Mouse (Mus musculus) lung, adult 2 months (tissue): ENCODE measurements around the gene Cyb5d1. TPM values are rescaled to one million over a fixed set of nuclear protein-coding genes. Genes with fewer than 3 reads are reported as not detected.
A peak's percentile ranks its signal among the peaks of the same experiment; 100 is the strongest.
"Not testable (repeated sequence)": the region's sequence is repeated elsewhere in the genome, so short reads cannot be mapped to it uniquely, and the experiment has no call there.

Experiments
- DNase-seq: peaks from one replicate; pipeline ENCODE4 v3.0.0; 2022
- H3K4me1 ChIP-seq: fragments of 200-500 bp; 2 replicates; pipeline ENCODE4 v1.6.1; 2011; ENCODE audit warnings: low read length; ENCODE audit not compliant: control insufficient read depth, insufficient read depth
- H3K4me3 ChIP-seq: fragments of 200-500 bp; replicated peaks from 2 replicates; pipeline ENCODE3; 2011; ENCODE audit warnings: low read depth, mild to moderate bottlenecking, control low read depth, low read length; ENCODE audit errors: extremely low read depth
- CTCF ChIP-seq: fragments of 200-500 bp; IDR thresholded peaks from 2 replicates; pipeline ENCODE4 v1.5.1; 2011; ENCODE audit warnings: mild to moderate bottlenecking, low read length, control low read depth; ENCODE audit not compliant: insufficient read depth
- POLR2A ChIP-seq: fragments of 200-500 bp; IDR thresholded peaks from 2 replicates; pipeline ENCODE4 v1.6.1; 2011; ENCODE audit warnings: low read depth, mild to moderate bottlenecking, control low read depth, low read length, borderline replicate concordance; ENCODE audit errors: extremely low read depth
- WGBS: fragments of 180-500 bp; shearing (Covaris S2); methylation state at CpG from one replicate; pipeline ENCODE4 v1.1.7; 2018; 5-methylcytosine and 5-hydroxymethylcytosine counted together
- polyA plus RNA-seq: library from polyadenylated mRNA; depleted of rRNA; stranded (reverse); fragments of >200 nt; gene quantifications from 2 replicates; pipeline ENCODE4 v1.2.3, GENCODE M21; 2012; rRNA removed

The Cyb5d1 gene
- polyA plus RNA-seq = 21.9 and 24.7 TPM in 2 replicates

DNA sequence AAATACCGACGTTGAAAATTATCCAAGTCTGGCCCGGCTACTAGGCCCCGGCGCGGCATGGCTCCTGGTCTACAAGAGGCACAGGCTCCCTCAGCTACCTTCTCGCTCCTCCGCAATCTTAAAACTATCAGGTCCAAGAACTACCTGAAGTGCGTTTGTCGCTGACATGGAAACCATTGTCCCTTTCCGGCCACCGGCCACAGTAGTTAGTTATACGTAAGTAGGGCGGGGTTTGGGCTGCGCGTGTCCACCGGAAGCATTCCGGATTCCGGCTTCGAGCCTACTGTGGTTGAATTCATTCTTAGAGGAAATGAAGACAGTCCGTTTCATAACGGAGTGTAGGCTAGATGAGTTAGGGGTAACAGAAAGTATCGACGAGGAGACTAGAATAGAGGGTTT, at the start of gene Cyb5d1, which contains the start of gene Naa38:
Gene Cyb5d1 (minus strand): TSS at position 397 of the 399 bp plus-strand sequence.
Gene Naa38 (plus strand): TSS at position 253 of the 399 bp plus-strand sequence.
- TF ChIP-seq POLR2A = peak; percentile 59; the same call in 1 of the 2 replicates
- DNase-seq = peak; percentile 87
- under 1% methylated on average over 24 of the region's 24 CpGs for WGBS
- H3K4me3 ChIP-seq = peak within 1 kb of the TSS; percentile 100
- not testable (repeated sequence) for H3K4me1 ChIP-seq

DNA sequence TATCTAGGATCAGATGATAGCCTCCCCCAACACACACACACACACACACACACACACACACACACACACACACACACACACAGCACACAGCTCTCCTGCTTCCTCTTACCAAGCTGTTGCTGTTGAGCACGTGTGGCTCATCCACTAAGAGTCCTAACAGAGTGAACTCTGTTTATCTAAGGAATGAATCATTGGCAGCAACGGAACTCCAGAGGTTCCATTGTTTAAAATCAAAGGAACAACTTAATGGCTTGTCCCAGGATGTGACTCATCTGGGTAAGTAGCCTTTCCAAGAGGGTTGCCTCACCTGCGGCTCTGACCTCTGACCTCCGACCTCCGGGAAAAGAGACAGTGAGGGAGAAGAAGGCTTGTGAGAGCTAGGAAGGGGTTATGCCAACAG, 47.9 kb upstream of the Cyb5d1 start:
- DNase-seq = peak; percentile 36
- 9% methylated on average over 5 of the region's 5 CpGs for WGBS

DNA sequence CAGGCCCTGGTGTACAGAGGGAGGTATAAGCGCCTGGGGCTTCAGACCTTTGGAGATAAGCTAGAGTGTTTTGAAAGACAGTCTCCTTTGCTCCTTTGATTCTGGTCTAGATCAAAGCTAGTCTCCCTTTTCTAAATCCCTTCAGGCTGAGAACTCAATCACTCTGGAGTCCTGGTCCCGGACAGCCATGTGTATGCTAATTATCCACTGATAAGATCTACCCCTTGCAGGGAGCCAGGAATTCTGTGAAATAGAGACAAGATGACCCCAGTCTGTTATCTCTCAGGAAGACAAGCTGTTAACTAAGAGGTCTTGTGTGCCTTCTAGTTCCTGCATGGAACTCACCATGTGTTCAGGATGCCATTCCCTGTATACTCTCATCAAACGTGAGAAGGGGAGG, 41.9 kb upstream of the Cyb5d1 start:
- Histone ChIP-seq H3K4me1 (peaks cover under 1% of the 10 kb centered on the region), H3K4me3 (no peak overlapping the region)
- no peak for DNase-seq
- WGBS = 56% methylated on average over 3 of the region's 3 CpGs
- TF ChIP-seq CTCF = no peak
- TF ChIP-seq POLR2A = no peak

More for the DNA sequence above, 47.9 kb upstream of the Cyb5d1 start:
- peaks cover 7% of the 10 kb centered on the region; the same call in 1 of the 2 replicates for H3K4me1 ChIP-seq
- no peak for TF ChIP-seq CTCF
- TF ChIP-seq POLR2A = no peak
- no peak overlapping the region for H3K4me3 ChIP-seq

DNA sequence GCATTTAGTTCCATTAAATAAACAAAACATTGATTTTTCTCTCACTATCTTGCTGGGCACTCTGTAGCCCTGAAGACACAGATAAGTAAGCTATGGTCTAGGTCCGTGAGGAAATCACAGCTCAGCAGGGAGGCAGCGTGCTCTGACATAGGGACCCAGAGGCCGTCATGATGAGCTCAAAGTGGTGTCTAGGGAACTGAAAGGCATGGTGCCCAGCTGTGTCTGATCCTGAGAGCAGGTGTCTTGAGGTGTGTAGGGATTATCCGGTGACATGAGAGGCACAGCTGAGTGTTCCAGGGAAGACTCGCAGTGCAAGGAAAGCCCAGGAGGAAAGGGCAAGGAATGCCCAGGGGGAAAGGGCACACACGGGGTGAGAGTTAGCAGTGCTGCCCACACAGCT, 37.8 kb upstream of the Cyb5d1 start:
- peaks cover 3% of the 10 kb centered on the region for H3K4me1 ChIP-seq
- no peak for DNase-seq
- WGBS = 73% methylated on average over 6 of the region's 6 CpGs
- TF ChIP-seq POLR2A (no peak), CTCF (no peak)
- no peak overlapping the region for H3K4me3 ChIP-seq

DNA sequence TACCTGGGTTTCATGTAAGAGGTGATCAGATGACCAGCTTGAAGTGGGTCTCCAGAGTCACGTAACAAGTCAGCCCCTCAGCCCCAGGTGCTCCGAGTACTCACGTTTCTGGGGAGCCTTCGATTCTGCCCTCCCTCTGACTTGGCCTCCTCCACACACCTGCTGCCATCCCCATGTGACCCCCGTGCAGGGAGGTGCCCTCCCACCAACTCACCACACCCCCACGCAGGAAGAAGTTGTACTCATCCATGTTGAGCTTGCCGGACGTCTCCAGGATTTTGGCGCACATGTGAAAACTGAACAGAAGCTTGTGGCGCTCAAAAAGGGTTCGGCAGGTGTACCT, 37.2 kb upstream of the Cyb5d1 start:
- Histone ChIP-seq H3K4me3 (no peak overlapping the region), H3K4me1 (peaks cover 3% of the 10 kb centered on the region)
- 47% methylated on average over 11 of the region's 11 CpGs for WGBS
- TF ChIP-seq CTCF (no peak), POLR2A (no peak)
- no peak for DNase-seq

DNA sequence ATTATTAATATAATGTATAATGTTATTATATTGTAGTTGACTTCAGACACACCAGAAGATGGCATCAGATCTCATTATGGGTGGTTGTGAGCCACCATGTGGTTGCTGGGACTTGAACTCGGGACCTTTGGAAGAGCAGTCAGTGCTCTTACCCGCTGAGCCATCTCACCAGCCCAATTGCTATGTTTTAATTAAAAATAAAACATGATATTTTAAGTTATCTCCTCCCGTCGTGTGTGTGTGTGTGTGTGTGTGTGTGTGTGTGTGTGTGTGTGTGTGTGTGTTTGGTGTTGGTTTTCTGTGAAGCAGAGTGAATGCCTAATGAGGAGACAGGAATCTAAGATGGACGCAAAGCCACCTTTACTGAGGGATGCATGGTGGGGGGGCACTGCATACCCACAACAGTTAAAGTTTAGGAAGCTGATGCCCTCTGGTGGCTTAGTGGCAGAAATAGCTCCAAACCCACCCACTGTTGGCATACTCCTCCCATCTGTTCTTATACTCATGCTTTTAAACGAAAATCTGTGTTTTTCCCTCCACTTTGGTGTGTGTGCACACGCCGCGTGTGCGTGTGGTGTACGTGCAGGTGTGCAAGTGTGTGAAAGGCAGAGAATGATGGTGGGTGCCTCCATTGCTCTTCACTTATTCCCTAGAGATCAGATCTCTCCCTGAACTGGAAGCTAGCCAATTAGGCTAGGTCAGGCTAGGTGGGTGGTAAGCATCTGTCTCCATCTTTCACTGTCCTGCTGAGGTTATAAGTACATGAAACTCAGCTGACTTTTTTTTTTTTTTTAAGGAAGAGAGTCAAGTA, 36.6 kb upstream of the Cyb5d1 start:
- 27% methylated on average over 11 of the region's 11 CpGs for WGBS
- peak; percentile 59 for DNase-seq
- H3K4me1 ChIP-seq = peaks cover 3% of the 10 kb centered on the region
- TF ChIP-seq POLR2A (no peak), CTCF (peak; percentile 78)
- H3K4me3 ChIP-seq = no peak overlapping the region

DNA sequence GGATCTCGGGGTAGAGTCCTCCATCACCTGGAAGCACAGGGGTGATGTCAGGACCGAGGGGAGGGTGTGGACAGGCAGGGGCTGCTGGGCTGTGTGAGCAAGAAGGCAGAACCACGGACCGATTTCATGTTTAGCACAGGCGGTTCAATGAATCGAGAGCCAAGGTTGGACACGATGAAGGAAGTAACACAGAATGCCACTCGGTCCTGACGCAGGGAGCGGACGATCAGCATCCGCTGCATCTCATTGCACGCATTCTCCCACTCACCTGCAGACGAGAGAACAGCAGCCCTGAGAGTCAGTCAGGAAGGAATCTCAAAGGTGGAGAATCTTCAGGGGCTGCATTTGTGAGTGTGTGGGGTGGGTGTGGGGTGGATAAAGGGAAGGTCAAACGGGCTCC, 35.2 kb upstream of the Cyb5d1 start:
- H3K4me1 ChIP-seq = peaks cover 3% of the 10 kb centered on the region
- TF ChIP-seq POLR2A = no peak
- TF ChIP-seq CTCF = no peak
- no peak for DNase-seq
- 90% methylated on average over 15 of the region's 15 CpGs for WGBS
- H3K4me3 ChIP-seq = no peak overlapping the region

DNA sequence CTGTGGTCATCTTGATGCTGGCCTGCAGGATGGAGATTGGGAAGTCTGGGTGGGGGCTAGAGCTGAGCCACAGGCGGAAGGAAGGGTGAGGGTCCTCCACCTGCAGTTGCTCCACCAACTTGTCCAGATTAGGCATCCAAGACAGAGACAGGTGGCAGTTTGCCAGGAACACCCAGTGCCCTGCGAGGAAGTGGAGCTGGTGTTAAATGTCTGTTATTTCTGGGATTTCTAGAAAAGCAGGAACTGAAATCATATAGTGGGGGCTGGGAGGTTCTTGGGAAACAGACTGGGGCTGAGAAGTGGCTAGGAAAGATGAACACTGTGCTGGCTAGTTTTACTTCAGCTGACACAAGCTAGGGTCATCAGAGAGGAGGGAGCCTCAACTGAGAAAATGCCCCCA, 33.9 kb upstream of the Cyb5d1 start:
- WGBS = 21% methylated on average over 2 of the region's 2 CpGs

DNA sequence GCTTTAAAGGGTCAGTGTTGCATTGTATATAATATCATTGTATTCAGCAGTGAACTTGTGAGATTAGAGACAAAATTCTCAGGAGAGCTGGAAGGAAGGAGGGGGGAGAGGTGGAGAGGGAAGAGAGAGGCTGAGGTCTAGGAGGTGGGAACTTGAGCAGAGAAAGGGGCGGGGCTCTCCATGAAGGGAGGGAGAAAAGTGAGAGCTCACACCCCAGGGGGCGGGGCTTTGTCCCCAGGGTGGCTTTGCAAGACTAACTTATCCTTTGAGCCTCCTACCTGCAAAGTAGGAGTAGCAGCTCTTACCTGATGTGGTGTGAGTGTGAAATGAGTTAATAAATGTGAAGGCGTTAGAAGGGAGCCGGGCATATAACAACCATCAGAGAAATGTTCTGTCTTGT, 33.3 kb upstream of the Cyb5d1 start:
- DNase-seq = peak; percentile 63
- H3K4me3 ChIP-seq = no peak overlapping the region
- TF ChIP-seq POLR2A (no peak), CTCF (no peak)
- peaks cover 3% of the 10 kb centered on the region for H3K4me1 ChIP-seq
- WGBS = 28% methylated on average over 4 of the region's 4 CpGs

More for the DNA sequence above, 33.9 kb upstream of the Cyb5d1 start:
- no peak overlapping the region for H3K4me3 ChIP-seq
- H3K4me1 ChIP-seq = peaks cover 3% of the 10 kb centered on the region
- no peak for TF ChIP-seq POLR2A
- no peak for TF ChIP-seq CTCF
- DNase-seq = no peak

DNA sequence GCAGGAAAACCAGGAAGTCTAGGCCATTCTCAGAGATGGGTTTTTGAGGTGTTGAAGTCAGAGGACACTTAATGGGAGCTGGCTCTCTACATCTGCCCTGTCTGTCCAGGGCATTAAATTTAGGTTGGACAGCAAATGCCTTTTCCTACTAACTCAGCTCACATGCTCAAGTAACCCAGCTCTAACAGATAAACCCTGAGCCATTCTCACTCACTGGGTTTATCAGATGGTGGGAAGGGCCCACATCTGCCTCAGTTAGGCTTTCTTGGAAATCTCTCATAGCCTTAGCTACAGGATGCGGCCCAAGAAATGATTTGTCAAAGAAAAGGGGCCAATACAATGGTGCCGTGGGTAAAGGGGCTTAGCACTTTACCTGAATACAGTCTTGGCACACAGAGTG, 30.8 kb upstream of the Cyb5d1 start:
- H3K4me1 ChIP-seq = no peaks in the 10 kb centered on the region; the same call in 1 of the 2 replicates
- TF ChIP-seq POLR2A (no peak), CTCF (no peak)
- H3K4me3 ChIP-seq = no peak overlapping the region
- DNase-seq = no peak
- 78% methylated on average over 2 of the region's 2 CpGs for WGBS
